Mouse (Mus musculus) adrenal gland, adult 18-20 months (tissue): ENCODE results near the gene Mpnd. TPM values are rescaled to one million over a fixed set of nuclear protein-coding genes. Genes with fewer than 3 reads are reported as not detected.
A peak's percentile ranks its signal among the peaks of the same experiment; 100 is the strongest.

Experiments used
- DNase-seq, 2 experiments: peaks; one replicate each; pipeline ENCODE4 v3.0.0; 2021 to 2022; ENCODE audit warnings: low spot score in 2 of 2
- total RNA-seq, 2 experiments: library from RNA; stranded (reverse); gene quantifications; 1 replicate in 1 of 2; 2 replicates in 1 of 2; pipeline ENCODE4 v1.2.3; 2021

Mpnd gene
- total RNA-seq, 2 experiments from 2014 or later, result 68.1 to 97.5 TPM

- no peak for DNase-seq
These were observed 28.2 kb upstream of the Mpnd start for GRCm38 (mm10) chr17:55977301-55977700.

DNA sequence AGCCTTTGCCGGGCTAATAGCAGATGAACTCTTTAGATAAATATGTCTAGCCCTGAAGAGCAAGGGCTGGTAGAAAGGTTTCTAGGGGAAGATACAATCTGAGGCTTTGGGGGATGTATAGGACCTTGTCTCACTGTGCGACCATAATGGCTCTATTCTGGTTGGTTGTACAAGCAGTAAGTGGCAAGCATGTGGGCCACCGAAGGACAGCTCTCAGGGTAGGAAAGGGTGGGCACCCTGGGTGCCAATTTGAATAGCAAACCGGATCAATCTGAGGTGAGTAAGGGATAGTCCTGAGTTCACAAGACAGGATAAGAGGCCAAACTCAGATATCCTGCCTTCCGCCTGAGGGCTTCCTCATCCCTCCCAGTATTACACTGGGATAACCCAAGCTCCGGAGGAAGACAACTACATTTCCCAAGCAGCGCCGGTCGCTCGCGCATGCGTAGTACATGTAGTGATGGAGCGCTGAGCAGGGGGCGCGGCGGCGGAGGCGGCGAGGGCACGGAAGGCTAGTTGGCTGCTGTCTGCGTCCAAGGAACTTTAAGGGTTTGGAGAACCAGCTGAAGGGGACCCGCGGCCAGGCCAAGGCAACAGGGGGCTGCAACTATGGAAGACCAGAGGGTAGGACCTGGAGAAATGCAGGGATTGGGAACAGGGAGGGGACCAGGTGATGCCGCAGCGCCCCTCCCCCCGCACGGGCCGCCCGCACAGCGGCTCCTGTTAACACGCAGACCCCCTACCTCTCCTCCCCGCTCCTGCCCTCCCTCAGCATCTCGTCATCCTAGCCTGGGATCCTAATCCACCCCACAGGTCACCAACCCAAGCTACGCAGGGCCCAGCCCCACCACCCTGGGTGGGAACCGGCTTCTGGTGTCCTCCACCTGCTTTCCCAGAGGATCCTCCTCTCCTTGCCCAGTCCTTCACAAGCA, 19.2 kb upstream of the Mpnd start, which contains the start of gene Fsd1:
Fsd1 (plus strand) TSS at position 480 of the 932 bp plus-strand sequence.
- no peak for DNase-seq

- no peak for DNase-seq
These were observed 15.1 kb upstream of the Mpnd start for GRCm38 (mm10) chr17:55990278-55990898.

- DNase-seq, result peak; percentile 55 to 63
These were observed 9.5 kb upstream of the Mpnd start for GRCm38 (mm10) chr17:55996007-55996406.

- DNase-seq, result no peak
These were observed 5.6 kb upstream of the Mpnd start for GRCm38 (mm10) chr17:55999794-56000499.

- DNase-seq, result no peak
These were observed 2.5 kb upstream of the Mpnd start for GRCm38 (mm10) chr17:56003000-56003399.

DNA sequence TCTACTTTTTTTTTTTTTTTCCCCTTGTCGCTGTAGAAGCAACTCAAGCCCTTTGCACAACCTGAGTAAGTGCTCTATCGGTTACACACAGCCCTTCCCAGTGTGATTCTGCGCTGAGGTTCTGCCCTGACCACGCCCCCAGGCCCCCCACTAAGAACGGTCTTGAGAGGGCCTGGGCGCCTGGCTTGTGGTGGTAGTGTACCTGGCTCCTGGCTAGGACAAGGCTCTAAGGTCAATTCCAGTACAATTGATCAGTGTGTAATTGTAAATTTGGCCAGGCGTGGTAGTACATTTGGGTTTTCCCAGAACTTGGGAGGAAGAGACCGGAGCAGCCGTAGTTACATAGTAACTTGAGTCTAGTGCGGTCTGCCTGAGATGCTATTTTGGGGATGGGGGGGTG, 1.4 kb downstream of the Mpnd start:
- no peak for DNase-seq

DNA sequence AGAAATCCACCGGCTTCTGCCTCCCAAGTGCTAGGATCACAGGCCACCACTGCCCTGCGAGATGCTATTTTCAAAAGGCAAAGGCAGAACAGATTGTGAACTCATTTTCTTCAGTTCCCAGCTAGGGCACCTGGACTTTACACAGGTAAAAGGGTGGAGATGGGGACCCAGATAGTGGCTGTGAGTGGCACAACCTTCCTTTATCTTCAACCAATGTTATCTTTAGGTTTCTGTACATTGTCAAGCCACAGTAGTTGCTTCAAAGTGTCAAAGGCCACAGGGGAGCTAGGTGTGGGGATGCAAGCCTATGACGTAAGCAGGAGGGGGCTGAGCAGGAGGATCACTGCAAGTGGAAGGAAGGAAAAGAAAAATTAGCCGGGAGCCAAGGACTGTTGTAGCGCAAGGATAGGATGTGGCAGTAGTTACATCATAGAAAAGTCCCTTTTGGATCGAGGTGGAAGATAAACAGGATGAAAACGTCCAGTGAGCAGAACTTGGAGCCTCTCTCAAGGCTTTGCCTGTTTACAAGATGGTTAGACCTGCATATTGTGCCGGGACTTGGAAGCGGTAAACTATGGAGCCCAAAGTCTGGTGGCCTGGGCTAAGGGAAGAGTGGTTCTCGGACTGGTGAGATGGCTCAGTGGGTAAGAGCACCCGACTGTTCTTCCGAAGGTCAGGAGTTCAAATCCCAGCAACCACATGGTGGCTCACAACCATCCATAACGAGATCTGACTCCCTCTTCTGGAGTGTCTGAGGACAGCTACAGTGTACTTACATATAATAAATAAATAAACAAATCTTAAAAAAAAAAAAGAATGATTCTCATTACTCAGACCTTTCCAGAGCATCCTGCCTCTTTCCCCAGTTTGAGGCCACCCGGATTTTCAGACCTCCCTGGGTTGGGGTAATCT, 2.2 kb downstream of the Mpnd start:
- DNase-seq, result peak in 1 of 2 experiments; percentile 4

DNA sequence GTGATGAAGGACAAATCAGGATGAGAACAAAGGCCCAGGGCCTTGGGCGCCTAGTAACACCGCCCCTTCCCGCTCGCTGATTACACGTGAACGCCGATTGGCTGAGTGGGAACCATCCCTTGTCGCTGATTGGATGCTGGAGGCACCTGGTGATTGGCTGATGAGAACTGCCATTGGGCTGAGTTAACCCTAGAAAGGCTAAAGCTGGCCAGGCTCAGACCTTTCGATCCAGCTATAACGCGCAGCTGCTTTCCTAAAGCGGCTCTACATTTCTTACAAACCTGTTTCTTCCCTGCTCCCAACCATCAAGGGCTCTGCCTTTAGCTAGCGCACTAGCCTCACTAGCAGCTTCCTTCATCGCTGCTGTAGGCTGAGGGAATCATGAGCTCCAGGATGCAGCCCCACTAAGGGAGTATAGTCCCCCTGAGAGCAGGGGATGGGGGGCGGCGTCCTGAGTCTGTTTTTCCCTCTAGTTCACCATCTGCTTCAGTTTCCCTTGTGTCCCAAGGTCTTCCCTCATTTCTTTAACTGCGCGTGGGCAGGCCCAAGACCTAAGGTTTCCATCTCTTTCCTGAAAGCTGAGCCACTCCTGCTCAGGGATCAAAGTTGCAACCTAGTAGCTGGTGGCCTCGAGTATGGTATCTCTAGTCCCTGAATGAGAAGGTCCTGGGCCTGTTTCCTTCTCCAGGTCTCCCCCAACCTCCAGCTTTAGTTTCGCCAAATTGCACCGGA, 3.0 kb downstream of the Mpnd start:
- DNase-seq, result peak; percentile 79 to 82

- DNase-seq, result peak; percentile 84 to 88
These were observed 3.8 kb downstream of the Mpnd start for GRCm38 (mm10) chr17:56009088-56009961.

DNA sequence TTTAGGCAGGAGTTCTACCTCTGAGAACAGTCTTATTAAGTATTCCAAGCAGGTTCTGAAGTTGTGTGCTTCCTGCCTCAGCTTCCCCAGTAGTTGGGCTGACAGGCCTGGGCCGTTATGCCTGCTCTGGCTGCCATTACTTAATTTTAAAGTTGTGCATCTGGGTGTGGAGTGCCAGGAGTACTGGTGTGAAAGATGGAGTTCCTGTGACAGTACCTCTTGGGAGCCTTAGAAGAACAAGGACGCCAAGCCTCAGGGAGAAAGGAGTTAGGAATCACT, 4.4 kb downstream of the Mpnd start:
- no peak for DNase-seq

GRCm38 (mm10) chr17:56010255-56010654, 4.7 kb downstream of the Mpnd start:
- DNase-seq, result no peak

DNA sequence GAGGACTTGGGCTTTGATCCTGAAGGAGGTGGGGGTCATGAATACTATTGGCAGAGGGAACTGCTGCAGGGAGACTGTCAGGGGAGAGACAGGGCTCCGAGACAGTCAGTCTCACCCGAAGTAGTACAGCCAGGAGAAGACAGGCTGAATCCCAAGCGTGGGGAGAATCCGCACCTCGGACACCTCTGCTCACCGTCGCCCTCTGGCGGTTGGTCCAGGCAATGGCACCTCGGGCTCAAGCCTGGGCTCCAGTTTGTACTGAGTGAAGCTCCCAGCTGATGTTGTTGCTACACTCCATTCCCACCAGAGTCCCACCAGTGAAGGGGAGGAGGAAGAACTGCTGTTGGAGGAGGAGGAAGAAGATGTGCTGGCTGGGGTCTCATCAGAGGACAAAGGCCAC, 5.2 kb downstream of the Mpnd start:
- DNase-seq, result peak; percentile 86 to 89

DNA sequence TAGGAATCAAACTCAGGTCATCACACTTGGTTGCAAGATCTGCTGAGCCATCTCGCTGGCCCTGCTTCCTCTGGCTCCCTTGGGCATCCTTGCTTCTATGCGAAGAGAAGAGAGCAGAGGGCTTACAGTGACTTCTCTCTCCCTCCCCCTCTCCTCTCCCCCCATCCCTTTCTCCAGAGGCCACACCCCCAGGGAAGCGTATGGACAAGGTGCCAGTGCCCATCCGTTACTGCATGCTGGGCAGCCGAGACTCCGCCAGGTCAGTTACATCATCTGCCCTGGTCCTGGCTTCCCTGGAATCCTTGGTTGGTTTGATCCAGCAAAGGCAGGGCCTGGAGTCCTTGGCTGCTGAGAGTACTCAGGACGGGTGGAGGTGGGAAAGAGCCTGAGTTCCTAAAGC, 5.9 kb downstream of the Mpnd start:
- no peak for DNase-seq

- DNase-seq, result no peak
These were observed 9.8 kb downstream of the Mpnd start for GRCm38 (mm10) chr17:56015293-56015692.

DNA sequence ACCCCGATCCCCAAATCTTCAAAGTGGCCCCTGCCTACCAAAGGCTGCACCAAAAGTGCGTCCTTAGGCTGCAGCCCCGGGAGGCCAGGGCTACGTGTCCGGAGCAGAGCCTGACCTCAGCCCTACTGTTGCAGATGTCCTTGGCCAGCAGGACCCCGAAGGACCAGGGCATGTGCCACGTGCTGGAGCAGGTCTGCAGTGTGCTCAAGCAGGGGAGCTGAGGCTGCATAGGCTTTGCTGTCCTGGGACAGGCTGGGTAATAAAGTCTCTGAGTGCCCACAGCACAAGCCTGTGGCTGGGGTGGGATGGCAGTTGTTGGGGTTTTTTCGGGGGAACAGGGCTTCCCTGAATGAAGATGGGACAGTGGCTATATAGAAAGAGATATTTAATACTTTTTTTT, 10.9 kb downstream of the Mpnd start:
- no peak for DNase-seq

- DNase-seq, result no peak
These were observed 11.6 kb downstream of the Mpnd start for GRCm38 (mm10) chr17:56016793-56017785.

GRCm38 (mm10) chr17:56017848-56018247, 12.3 kb downstream of the Mpnd start:
- DNase-seq, result no peak
